Mouse (Mus musculus) kidney, postnatal 36 days (tissue): ENCODE data around the gene St7.

Experiments used
- DNase-seq, 2 experiments: peaks; one replicate each; pipeline ENCODE4 v3.0.0; 2021 to 2022; ENCODE audit warnings: mixed read lengths in 2 of 2

The St7 gene

DNA sequence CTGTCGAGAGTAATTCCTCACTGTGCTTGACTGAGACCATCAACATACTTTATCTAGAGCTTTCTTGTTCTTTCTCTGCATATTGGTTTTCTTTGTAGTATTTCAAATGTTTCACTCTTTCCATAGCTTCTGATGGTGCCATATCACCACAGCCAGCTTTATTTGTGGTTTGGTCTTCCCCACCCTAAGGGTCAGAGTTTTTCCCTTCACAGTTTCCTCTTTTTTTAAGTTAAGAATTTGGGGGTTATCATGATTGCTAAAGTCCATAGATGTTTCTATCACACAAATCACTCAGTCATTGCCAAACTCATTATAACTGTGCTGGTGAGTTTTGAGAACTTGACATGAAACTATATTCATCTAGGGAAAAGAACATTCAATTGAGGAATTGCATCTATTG lies 277.1 kb downstream of the St7 start:
- no peak for DNase-seq

DNA sequence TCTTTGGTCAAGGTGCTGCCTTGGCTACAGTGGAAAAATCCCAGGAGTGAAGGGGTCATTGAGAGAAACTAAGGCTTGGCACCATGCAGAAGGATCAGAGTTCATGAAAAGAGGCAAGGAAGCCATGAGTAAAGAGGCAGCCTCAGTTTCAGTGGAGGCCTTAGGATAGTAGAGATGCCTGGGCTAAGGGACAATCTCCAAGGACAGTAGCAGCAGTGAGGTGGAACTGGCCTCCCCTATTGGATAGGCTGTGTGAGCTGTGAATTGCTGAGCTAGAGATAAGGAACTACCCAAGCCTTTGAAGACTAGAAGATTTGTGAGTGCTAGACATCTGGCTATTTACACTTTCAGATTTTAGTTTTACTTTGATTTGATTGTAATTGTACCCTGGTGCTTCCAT lies 278.7 kb downstream of the St7 start:
- DNase-seq = no peak

DNA sequence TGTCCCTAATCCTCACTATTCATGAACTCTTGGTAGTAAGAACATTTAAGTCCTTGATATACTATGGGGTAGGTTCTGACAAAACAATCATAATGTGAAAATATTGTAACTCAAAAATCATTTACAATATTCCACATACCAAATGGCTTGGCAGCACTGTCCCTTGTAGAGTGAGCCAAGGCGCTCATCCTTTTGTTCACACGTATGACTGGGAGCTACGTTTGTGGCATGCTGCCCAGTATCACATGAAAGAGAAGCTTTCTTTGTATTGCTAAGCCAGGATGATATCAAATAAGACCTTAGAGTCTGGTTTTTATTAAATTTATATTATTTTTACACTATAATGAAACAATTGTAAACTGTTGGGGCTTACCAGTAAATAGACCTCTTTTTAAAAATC lies 281.7 kb downstream of the St7 start:
- no peak for DNase-seq

DNA sequence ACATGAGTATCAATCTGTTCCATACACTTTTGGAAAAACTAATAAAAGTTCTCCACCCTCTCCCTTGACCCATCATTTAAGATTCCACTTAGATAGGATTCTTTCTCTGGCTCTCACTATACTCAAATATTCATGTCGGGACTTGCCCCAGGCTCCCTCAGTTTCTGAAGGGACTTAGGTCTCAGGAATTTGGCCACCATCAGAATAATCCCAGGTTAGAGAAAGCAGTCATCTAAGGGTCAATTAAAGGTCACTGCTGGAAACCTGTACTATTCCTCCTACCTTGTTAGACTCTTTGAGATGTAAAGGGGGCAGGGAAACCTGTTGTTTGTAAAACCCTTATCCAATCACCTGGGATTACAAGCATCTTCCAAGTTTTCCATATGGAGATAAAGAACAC lies 284.4 kb downstream of the St7 start:
- DNase-seq = no peak

GRCm38 (mm10) chr6:17978324-17978723 lies 285.6 kb downstream of the St7 start:
- DNase-seq = no peak

- no peak for DNase-seq
Measured at GRCm38 (mm10) chr6:17978881-17979280, 286.1 kb downstream of the St7 start.

- no peak for DNase-seq
Measured at GRCm38 (mm10) chr6:17979361-17979760, 286.6 kb downstream of the St7 start.

DNA sequence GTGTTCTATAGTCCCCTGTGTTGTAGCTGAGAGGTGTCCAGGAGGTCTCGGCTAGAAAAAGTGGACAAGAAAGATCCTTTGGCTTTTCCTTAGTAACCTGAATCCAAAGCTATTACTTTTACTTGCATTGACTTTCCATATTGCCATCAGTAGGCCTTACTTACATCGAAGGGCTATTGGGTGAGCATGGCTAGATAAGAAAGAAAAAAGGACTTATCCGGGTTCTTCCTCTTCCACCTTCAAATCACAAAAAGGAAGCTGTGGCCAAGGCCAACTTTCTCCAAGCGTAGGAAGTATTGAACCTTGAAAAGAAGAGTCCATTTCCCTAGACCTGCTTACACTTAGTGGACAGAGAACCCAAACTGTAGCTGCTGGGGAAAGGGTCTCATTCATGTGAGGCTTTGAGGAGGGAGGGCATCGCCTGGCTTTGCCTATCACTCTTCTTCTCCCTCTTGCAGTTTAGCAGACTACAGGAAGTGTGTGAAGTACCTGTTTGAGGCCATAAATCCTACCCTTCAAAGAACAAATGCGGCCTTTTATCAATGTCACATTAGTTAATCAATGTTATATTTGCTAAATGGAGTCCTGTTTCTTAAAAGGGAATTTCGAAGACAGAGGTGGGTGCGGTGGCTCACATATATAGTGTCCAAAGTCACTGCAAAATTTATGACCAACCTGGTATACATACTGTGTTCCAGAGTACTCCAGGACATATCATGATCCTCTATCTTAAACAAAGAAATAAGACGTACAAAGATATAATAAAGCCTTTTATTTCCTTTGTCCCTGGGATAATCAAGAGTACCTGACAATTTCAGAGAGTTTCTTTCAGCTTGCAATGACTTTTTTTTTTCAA lies 297.7 kb downstream of the St7 start:
- no peak for DNase-seq

DNA sequence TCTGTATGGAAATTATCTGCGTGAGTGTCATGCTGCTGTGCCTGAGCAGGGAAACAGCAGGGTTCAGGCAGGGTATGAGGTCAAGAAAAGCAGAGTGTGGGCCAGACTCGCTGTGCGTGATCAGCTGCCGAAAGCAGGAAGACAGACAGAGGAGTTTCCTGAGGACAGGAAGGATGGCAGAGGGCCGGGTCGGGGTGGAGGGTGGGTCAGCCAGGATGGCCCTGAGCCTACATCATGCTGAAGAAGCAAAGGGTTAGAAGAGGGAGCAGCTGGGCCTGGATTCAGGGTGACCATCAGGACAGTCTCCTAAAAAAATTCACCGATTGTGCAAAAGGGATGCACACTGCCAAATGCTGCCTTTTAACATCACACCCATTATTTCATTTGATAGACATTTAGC lies 298.9 kb downstream of the St7 start:
- DNase-seq = peak; percentile 34 to 43
